Mouse (Mus musculus): Measurements from ENCODE around the gene C330021F23Rik.
"Not testable (repeated sequence)": the region's sequence is repeated elsewhere in the genome, so short reads cannot be mapped to it uniquely, and the experiment has no call there.

The C330021F23Rik gene

DNA sequence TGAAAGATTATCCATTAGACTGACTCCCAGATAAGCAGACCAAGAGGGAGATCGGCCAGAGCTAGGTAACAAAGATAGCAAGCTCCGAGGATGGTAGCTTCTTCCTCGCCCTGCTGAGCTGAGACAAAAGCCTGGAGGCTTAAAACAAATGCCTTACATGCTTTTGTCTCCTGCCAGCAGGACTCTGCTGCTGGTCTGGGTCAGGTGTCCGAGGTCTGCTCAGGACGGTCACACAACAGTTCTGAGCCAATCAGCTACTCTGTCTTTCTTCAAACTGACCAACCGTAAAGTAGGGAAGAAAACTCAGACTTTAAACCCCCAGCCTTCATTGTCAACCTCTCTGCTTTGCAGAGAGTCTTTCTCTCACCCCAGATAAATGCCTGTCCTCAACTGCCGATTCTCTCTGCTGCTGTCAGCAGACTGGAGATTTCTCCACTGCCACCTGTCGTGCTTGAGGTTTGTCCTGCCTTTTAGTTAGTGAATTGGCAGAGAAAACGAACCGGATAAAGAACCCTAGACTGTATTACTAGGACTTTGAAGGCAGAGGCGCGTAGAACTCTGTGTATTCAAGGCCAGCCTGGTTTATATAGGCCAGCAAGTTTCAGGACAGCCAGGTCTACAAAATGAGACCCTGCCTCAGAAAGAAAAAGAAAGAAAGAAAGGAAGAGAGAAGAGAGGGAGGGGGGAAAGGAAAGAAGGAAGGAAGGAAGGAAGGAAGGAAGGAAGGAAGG lies at the start of gene C330021F23Rik:
Gene C330021F23Rik (plus strand): TSS at position 350 of the 731 bp plus-strand sequence.
- DNase-seq (ENCODE audit: low read depth) = no peak

DNA sequence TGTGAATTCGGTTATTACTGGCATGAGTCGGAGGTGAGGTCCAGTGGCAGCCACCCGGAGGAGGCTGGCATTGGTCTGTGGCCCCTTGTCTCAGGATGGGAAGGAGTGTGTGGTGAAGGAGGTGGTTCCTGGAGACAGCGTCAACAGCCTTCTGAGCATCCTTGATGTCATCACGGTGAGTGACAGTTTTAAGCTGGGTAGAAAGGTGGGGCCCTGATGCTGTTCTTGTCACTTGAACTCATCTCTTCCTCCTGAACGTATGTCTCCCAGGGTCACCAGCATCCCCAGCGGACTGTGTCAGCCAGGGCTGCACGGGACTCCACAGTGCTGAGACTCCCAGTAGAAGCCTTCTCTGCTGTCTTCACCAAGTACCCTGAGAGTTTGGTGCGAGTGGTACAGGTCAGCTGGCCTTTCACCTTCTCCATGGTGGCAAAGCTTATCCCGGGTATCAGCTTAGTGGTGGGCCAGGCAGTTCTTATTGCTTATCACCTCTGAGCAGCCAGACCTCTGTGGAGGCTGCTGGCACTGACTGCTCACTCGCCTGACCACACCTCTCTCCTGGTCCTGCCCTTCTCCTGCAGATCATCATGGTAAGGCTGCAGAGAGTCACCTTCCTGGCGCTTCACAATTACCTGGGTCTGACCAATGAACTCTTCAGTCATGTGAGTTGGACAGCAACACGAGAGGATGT lies 45.6 kb upstream of the C330021F23Rik start:
- DNase-seq (ENCODE audit: low read depth) = no peak

DNA sequence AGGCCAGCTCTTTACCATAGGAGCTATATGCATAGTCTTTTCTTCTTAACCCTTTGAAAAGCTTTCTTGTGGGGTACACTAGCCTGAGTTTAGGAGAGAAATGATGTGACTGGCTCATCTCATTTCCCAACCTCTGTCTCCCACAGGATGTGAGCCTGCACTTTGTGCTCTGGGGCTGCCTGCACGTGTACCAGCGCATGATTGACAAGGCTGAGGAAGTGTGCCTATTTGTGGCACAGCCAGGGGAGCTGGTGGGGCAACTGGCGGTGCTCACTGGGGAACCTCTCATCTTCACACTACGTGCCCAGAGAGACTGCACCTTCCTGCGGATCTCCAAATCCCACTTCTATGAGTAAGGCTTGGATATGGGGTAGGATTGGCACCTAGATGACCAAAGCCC lies 37.0 kb upstream of the C330021F23Rik start:
- DNase-seq (ENCODE audit: low read depth) = no peak

DNA sequence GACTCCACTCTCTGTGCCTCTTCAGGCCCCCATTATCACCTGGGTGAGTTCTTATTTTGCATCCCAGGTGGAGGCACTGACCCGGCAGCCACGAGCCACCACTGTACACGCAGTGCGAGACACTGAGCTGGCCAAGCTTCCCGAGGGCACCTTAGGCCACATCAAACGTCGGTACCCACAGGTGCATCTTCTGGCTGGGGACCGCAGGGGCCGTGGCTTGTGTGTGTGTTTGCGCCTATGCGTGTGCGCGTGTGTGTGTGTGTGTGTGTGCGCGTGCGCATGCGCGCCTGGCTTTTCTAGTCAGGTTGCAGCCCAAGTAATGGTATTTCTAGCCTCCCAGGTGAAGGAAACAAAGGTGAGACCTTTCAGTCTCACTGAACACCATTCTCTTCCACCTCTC lies 35.9 kb upstream of the C330021F23Rik start:
- no peak for DNase-seq (ENCODE audit: low read depth)

DNA sequence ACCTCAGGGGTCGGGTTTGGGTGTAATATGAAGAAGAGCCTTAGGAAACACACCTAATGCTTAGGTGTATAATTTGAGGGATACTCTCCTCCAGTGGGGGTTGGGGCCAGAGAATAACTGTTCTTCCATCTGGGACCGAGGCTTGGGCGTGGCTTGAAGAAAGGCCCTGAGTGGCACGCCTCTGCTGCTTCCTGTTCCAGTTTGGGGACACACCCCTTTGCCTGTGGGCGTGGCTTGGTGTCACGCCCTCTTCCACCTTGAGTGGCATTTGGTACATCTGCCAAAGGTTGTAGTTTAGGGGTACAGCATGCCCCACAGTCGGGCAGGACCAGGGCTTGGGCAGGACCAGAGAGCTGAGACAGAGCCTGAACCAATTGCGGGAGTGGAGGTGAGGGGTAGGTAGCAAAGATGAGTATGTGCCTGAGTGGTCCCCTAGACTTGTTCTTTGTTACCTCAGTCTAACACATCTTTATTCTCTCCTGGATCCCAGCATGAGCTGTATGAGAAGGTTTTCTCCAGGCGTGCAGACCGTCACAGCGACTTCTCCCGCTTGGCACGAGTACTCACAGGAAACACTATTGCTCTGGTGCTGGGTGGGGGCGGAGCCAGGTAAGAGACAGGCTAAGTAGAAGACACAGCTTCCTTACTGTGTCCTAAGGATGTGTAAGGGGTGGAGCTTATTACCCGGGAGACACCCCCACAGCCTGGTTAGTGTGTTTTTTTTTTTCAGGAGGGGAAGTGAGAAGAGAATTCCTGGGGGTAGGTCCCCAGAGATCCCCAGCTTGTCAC lies 31.5 kb upstream of the C330021F23Rik start:
- peak; percentile 55 for DNase-seq (ENCODE audit: low read depth)

DNA sequence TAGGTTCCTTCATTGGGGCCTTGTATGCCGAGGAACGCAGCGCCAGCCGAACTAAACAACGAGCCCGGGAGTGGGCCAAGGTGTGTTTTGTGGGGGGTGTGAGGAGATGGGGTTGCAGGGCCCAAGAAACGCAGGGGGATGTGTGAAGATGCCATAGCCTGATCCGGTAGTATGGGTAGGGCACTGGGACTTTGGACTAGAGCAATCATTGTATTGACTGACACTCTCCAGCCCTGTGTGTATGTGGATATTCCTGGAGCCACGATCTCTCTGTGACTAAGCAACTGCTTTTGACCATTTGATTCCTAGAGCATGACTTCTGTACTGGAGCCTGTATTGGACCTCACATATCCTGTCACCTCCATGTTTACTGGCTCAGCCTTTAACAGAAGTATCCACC lies 30.9 kb upstream of the C330021F23Rik start:
- DNase-seq (ENCODE audit: low read depth) = no peak

DNA sequence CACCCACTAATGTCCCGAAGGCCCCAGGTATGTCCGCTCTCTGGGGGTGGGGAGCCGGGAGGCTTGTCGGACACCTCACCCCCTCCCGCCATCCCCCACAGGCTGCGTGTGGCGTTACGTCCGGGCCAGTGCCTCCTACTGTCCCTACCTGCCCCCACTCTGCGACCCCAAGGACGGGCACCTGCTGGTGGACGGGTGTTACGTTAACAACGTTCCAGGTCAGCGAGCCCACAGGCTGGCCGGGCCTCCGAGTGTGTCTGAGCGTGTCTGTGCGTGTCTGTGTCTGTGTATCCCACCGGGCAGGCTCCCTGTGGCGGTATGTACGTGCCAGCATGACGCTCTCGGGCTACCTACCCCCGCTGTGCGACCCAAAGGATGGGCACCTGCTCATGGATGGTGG lies 30.1 kb upstream of the C330021F23Rik start:
- DNase-seq (ENCODE audit: low read depth) = no peak

DNA sequence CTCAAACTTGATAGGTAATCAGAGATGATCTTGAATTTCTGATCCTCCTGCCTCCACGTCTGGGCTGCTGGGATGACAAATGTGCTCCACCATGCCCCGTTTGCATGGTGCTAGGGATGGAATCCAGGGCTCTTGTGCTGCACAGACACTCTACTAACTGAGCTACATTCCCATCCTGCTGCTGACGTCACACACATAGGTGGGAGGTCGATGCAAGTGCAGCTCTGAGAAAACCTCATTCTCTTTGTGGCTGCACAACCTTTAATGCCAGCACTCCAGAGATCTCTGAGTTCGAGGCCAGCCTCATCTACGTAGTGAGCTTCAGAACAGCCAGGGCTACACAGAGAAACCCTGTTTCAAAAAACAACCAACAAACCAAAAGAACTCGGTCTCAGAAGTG lies 28.6 kb upstream of the C330021F23Rik start:
- DNase-seq (ENCODE audit: low read depth) = no peak

DNA sequence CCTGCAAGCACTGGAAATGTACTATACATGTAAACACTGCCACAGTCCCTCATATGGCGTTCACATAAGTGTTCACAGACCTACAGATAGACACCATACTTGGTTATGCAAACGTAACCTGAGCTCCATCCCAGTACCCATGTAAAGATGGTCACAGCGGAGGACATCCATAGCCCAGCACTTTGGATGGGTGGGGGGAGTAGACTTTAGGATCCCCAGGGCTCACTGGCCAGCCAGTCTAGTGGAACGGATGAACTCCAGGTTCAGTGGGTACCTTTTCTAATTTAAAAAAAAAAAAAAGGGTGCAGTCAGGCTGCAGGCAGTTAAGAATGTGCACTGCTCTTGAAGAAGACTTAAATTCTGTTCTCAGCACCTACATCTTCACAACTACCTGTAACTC lies 27.7 kb upstream of the C330021F23Rik start:
- DNase-seq (ENCODE audit: low read depth) = no peak

DNA sequence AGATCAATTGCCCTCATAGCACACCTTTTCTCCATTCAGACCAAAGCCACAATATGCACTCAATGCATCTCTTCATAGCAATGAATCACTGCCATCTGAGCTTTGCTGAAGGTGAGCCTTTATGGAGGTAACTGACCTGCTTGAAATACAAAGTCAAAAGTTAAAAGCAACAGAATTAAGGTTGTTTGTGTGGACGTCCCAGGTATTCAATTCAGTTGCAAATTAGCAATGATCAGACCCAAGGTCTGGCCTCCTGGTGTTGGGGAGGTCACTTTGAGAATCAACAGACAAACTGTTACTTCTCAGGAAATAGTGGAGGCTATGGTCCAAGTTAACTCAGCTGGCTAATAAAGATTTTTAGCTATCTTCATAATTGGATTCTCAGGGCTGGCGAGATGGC lies 21.3 kb upstream of the C330021F23Rik start:
- DNase-seq (ENCODE audit: low read depth) = no peak

DNA sequence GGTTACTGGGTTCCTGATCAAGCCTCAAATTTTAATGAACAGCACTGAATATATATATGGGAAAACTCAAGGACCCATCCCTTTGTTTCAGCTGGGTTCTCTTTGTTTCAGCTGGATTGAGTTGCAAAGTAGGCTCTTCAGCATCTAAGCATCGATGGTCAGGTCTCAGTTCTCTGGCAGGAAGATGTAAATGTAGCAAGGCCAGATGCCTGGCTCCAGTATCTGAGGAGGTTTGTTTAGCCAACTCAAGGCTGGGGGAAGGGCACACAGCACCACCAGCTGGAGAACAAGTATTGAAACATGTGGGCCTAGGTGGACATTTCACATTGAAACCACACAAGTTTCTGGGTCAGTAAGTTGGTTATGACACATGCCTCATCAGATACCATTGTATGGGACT lies 15.6 kb upstream of the C330021F23Rik start:
- no peak for DNase-seq (ENCODE audit: low read depth)

DNA sequence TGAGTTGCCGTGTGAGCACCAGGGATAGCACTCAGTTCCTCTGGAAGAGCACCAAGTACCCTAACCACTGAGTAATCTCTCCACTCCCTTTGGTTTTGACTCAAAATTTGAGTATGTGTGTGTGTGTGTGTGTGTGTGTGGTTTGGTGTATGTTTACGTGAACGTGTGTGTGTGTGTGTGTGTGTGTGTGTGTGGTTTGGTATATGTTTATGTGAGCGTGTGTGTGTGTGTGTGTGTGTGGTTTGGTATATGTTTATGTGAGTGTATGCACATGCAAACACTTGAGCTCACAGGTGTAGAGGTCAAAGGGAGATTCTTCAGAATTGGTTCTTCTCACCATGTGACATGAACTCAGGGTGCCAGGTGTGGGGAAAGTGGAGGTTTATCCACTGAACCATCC lies 11.7 kb upstream of the C330021F23Rik start:
- peak; percentile 14 for DNase-seq (ENCODE audit: low read depth)

DNA sequence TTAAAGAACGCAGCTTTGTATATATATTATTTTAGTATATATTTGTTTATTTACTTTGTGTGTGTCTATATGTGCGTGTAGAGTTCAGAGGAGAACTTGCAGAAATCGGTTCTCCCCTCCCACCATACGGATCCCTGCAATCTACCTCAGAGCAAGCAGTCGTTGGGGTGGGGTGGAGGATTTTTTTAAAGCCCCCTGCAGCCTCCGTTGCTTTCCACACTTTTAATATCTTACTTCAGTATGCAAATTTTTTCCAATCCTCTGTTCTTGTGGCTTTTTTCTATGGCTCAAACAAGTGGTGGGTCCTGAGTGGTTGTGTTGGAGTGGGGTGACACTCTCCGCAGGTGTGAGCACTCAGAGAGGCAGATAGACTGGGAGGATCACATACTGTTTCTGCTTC lies 588 bp downstream of the C330021F23Rik start:
- DNase-seq (ENCODE audit: low read depth) = no peak

DNA sequence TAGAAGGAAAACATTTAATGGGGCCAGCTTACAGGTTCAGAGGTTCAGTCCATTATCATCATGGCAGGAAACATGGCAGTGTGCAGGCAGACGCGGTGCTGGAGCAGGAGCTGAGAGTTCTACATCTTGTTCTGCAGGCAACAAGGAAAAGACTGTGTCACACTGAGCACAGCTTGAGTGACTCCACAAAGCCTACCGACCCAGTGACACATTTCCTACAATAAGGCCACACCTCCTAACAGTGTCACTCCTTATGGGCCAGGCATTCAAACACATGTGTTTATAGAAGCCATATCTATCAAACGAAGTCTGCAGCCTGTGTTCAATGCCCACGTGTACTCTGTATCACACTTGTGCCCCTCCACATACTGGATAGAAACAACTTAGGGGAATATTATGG lies 2.0 kb downstream of the C330021F23Rik start:
- DNase-seq (ENCODE audit: low read depth) = no peak

DNA sequence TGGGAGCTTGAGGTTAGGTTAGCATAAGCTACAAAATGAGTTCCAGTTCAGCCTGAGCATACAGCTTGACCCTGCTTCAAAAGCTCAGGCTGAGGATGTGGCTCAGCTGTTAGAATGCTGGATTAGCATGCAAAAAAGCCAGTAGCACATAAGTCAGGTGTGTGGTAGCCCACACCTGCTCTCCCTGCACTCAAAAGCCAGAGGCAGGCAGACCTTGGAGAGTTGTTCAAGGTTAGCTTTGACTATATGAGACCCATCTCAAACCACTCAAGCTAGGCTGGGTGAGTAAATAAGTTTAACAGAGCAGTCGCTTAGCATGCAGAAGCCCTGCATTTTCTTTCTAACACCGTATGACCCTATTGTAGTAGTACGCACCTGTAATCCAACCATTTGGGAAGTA lies 6.8 kb downstream of the C330021F23Rik start:
- no peak for DNase-seq (ENCODE audit: low read depth)

DNA sequence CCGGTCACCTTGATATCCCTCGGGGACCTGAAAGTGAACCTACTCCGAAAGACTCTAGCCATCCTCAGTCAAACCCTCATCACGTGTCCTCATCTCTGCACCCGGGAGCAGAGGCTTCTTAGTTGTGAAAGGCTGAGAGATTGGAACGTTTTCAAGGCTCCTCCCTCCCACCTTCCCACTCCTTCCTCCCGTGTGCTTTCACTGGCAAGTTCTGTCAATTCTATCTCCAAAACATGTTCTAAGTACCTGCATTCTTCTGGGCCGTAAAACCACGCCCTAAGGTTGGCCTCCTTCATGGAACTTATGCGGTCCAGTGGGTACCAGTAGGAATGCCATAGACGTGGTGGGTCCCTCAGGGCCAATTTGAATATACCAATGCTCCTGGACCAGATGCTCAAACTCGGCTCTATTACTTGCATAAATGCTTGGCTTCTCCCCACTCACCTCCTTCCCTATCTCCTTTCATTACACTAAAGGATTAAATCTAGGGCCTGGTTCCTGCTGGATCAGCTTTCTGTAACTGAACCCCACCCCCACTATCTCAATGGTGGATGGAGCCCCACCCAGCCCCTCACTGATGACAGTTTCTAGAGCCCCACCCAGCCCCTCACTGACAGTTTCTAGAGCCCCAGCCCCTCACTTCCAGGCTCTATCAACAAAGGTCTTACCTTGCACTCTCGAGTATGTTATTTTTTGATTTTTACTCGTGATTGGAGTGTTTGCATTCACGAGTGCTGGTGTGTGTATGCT lies 8.6 kb downstream of the C330021F23Rik start:
- no peak for DNase-seq (ENCODE audit: low read depth)

DNA sequence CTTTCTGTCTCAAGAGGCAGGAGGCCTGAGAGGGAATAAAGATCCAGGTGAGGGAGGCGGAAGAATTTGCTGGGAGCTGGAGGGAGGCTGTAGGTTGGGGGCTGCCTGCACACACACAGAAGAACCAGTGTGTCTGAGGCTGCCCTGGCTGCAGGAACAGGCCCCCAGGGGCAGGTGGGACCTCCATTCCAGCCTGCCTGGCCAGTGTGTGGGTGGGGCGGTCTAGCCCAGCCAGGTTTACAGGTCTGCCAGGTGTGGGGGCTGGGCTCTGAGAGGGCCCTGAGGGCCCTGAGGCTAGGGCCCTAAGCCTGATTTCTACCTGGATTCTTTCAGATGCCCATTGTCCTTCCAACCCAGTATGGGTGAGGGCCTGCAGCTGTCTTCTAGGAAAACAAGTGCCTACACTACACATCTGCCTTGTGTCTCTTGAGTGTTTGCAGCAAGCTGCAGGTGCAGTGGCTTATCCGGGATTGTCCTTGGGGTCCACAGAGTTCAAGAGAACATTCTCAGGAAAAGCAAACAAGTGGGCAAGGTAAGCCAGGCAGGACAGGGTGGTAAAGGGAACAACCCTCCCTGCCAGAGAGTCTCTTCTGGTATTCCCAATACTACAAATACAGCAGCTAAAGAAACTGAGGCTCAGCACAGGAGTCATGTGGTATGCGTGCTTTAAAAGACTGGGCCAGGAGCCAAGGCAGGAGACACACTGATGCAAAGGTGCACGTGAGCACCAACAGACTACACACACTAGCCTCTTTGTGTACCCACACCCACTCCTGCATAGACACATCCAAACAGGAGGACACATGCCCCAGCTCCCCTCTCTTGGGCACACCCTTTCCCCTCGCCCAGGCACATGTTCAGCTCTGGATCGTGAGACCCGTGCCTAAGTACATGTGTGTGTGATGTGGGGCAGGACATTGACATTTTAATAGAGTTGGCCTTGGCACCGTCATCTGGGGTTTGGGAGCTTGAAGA lies 11.9 kb downstream of the C330021F23Rik start:
- no peak for DNase-seq (ENCODE audit: low read depth)

DNA sequence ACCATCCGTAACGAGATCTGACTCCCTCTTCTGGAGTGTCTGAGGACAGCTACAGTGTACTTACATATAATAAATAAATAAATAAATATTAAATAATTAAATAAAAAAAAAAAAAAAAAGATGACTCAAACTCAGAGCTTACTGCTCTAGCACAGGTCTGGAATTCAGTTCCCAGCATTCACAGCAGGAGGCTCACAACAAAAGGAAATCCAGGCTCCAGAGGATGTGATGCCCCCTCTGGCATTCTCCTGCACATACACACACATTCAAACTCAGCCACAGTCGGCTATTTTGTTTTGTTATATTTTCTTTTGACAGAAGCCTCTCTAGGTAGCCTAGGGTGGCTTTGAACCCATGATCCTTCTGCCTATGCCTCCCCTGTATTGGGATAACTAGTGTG lies 14.2 kb downstream of the C330021F23Rik start:
- DNase-seq (ENCODE audit: low read depth) = not testable (repeated sequence)

DNA sequence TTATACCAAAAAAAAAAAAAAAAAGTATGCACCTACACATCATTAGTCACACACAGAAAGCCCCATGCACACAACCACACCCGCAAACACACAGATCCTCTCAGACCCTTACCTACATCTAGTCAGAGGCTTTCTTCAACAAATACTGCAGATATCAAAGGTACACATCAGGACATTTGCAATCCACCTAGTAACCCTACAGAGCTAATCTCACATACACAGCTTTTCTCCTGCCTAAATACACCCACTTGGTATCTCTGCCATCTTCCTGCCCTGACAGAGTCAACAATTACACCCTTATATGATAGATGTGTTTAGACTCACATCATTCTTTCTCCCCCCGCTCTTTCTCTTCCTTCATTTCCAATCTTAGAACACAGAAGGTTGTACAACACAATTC lies 18.7 kb downstream of the C330021F23Rik start:
- no peak for DNase-seq (ENCODE audit: low read depth)

DNA sequence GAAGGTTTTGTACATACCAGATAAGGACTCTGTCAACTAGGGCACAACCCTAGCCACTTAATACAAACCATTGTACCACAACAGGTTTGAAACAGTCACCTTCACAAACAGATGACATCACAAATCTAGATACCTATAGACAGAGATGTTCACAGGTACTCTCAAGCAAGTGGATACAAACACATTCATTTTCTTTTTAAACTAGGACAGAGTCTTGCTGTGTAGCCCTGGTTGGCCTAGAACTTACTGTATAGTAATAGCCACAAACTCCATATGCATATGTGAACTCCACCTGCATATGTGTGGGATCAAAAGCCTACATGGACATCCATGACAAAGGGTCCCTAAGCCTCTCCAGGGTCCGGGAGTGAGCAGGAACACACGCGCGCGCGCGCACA lies 19.2 kb downstream of the C330021F23Rik start, which contains the start of gene Camsap3:
Gene Camsap3 (plus strand): TSS at position 301 of the 398 bp plus-strand sequence.
- DNase-seq (ENCODE audit: low read depth) = peak; percentile 6

Measured in induced T-regulatory cell, adult 2 months (primary cell).